Mouse (Mus musculus): ENCODE measurements around the gene Elof1.
A peak's percentile ranks its signal among the peaks of the same experiment; 100 is the strongest.

- TF ChIP-seq CTCF (IDR thresholded peaks at IDR 0.05; ENCODE audit: extremely low read depth, insufficient read length, insufficient replicate concordance, low read depth, low read length): no peak; the same call in 1 of the 2 replicates
- TF ChIP-seq POLR2A (IDR thresholded peaks at IDR 0.05; ENCODE audit: low read depth, low read length): peak; percentile 86
These were observed 39.7 kb upstream of the Elof1 start, which contains the start of gene Pigyl for GRCm38 (mm10) chr9:22156497-22157245.
